Mouse (Mus musculus) kidney, postnatal 14 days (tissue): ENCODE data around the gene Krt87.

Source experiments
- DNase-seq: peaks from one replicate; pipeline ENCODE4 v3.0.0; 2022; ENCODE audit warnings: mixed read lengths

The Krt87 gene

DNA sequence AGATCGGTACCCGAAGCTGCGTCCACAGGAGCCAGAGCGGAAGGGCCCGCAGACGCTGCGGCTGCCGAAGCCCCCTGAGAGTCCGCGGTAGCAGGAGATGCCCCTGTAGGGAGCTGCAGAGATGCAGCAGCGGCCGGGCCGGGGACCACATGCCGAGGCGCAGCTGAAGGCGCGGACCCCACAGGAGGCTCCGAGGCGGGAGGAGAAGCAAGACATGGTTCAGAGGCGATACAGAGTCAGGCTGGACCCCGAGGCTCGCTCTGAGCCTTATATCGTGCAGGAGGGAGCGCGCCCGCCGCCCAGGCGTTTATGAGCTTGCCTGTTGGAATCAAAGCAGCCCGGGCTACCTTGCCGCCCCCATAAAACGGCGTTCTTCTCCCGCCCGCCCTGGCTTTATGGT, at the start of gene Krt87:
Krt87 (minus strand) TSS at position 250 of the 400 bp plus-strand sequence.
- DNase-seq, result no peak

DNA sequence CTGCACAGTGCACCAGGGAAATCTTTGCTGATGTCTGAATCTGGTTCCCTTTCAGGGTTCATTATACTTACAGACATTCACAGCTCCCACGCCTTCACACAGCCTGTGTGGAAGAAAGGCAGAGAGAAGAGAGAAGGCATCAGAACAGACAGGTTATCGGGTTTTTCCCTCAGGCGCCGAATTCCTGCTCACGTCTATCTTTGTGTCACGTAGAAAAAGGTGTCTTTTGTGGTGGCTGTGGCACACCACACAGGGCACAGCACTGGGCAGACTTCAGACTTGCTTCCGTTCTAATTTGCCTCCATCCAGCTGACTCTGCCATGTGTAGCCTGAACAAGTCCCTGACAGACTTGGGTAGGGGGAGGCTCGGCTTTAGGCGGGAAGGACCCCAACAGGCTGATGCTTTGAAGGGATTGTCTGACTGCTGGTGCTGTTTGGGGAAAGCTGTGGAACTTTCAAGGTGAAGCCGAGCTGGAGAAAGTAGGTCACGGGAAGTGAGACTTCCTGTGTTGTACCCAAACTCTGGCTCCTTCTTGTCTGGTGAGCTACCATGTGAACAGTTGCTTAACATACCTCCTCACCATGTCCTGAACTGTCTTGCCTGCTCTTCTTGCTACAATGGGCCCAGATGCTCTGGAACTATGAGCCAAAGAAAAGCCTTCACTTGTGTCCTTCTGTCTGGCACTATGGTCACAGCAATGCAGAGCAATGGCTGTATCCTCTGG, 47.5 kb upstream of the Krt87 start:
- no peak for DNase-seq

GRCm38 (mm10) chr15:101484939-101485338, 46.3 kb upstream of the Krt87 start:
- no peak for DNase-seq

- no peak for DNase-seq
Measured at GRCm38 (mm10) chr15:101483646-101484045, 45.0 kb upstream of the Krt87 start.

GRCm38 (mm10) chr15:101482056-101482455, 43.5 kb upstream of the Krt87 start:
- DNase-seq, result no peak

GRCm38 (mm10) chr15:101479666-101480060, 41.1 kb upstream of the Krt87 start:
- DNase-seq, result no peak

GRCm38 (mm10) chr15:101479007-101479665, 40.5 kb upstream of the Krt87 start:
- DNase-seq, result peak; percentile 43

DNA sequence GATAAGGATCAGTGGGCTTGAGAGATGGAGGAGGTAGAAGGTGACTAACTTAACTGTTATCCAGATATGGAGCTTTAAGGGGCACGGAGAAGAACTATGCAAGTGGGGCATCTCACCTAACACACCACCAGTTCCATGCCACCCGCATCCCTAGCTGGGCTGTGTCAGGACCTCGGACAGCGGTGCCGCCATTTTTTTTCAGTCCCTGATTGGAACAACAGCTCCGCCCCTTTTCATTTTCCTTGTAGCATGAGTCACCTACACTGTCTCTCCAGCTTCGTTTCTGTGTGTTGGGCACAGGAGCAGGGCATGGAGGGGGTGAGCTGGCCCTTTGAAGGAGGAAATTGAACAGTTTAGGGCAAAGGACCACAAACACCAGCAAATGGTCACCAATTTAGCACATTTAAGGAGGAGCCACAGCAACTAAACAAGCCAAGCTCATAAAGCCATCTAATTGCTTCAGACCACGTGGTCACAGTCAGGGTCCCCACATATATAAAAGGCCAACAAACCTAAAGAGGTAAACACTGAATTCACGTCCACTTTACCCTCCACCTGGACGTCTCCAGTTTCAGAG, 34.4 kb upstream of the Krt87 start, which contains the start of gene Krt86:
Krt86 (plus strand) TSS at position 527 of the 577 bp plus-strand sequence.
- peak; percentile 24 for DNase-seq

DNA sequence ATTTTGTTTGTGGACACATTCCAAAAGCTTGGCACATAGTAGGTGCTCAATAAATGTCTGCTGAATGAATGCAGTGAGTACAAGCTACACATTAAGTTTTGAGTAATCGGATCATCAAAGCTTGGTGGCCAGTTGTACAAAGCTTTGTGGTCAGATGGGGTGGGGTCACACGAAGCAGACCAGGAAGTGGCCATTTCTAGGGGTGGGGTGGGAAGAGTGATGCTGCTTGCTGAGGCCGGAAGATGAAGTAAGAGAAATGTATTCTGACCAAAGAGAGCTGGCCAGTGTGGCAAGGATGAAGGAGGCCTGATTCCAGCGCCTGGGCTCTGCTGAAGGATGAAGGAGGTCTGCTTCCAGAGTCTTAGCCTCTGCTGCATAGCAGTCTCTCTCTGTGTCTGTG, 30.5 kb upstream of the Krt87 start:
- no peak for DNase-seq

DNA sequence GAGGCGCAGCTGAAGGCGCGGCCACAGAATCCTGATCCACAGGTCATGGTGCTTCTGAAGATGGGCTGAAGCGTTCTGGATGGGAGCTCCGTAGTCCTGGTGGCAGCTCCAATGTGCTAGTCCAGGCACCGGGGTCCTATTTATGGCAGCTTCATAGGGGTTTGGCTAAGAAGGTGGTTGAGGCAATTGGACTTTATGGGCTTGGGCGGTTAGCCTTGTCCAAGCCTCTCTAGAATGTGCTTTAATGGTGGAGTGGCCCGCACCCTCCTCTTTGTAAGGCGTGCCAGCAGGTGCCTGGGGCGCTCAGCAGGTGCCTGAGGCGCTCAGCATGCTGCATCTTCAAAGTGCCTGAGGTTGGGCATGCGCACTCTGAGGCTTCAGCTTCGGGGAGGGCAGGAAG, 25.0 kb upstream of the Krt87 start, which contains the start of gene Krt81:
Krt81 (minus strand) TSS at position 101 of the 400 bp plus-strand sequence.
- DNase-seq, result no peak

- no peak for DNase-seq
Measured at GRCm38 (mm10) chr15:101459283-101459682, 20.7 kb upstream of the Krt87 start.

- DNase-seq, result peak; percentile 51
Measured at GRCm38 (mm10) chr15:101458361-101458930, 19.8 kb upstream of the Krt87 start.

DNA sequence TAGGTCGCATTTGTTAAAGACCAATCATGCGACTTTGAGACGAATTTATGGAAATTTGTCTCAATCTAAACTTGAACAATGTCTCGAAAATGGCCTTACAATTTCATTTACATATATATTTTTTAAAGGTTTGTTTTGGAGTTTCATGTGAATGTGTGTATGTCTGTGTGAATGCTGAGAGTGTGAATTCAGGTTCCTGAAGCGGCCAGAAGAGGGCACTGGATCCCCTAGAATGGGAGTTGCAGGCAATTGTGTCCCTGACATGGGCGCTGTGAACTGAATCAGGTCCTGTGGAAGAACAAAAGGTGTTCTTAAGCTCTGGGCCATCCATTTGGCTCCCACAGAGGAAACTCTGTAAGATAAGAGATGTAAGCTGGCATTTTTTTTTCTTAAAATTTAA, 17.3 kb upstream of the Krt87 start:
- no peak for DNase-seq

GRCm38 (mm10) chr15:101455292-101455691, 16.7 kb upstream of the Krt87 start:
- peak; percentile 45 for DNase-seq

DNA sequence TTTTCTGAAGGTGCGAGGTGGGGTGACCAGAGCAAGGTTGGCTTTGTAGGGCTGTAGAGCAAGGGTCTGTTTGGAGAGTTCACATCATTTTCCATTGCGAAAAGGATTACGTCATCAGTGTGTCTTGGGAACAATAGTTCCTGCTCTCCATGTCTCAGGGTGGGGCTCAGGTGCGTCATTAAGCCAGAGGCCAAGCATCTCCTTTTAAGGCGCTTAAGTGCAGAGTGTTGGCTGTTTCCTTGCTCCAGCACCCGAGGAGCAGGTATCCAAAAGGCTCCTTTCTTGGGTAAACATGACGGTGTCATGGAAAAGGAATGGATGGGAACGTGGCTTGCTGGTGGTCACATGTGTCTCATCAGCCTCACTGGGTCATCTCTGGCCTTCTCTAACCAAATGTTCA, 16.2 kb upstream of the Krt87 start:
- DNase-seq, result no peak

- peak; percentile 77 for DNase-seq
Measured at GRCm38 (mm10) chr15:101453093-101453736, 14.6 kb upstream of the Krt87 start.

GRCm38 (mm10) chr15:101447444-101447843, 8.8 kb upstream of the Krt87 start, which contains the start of gene Krt88:
TSS of gene Krt88 (plus strand) at chr15:101447744.
- no peak for DNase-seq

- no peak for DNase-seq
Measured at GRCm38 (mm10) chr15:101446572-101446971, 8.0 kb upstream of the Krt87 start.

DNA sequence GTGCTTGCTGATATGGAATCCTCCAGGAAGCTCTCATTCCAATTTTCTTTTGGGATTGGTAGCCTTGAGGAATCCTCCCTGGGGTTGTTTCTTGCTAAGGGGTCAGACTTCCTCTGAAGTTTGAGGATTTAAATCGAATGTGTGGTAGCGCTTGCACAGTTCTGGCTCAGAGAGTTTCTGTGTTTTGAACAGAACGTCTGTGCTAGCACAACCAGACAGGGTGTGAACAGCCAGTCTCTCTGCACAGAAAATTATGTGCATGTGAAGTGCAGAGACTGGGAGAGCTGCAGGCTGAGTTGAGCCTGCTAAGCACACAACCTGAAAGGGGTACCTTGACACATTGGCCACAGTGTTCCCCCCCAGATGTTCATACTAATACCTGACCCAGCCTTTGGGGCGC, 2.2 kb upstream of the Krt87 start:
- no peak for DNase-seq

DNA sequence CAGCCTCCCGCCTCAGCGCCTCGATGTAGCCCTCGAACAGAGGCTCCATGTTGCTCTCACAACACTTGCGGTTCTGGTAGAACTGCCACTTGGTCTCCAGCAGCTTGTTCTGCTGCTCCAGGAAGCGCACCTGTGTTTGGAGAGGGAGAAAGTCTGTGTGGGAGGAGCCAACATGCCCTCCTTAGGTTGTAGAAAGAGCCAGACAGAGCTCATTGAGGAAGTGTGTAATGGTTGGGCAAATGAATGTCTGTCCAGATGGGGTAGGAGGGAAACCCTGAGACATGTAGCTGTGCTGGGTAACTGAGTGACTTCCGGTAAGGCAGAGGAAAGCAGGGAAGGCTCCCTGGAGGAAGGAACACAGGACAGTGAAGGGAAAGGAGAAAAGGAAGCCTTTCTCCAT, 2.0 kb downstream of the Krt87 start:
- no peak for DNase-seq

- no peak for DNase-seq
Measured at GRCm38 (mm10) chr15:101424914-101425313, 13.7 kb downstream of the Krt87 start.

GRCm38 (mm10) chr15:101420903-101421302, 17.7 kb downstream of the Krt87 start:
- no peak for DNase-seq

DNA sequence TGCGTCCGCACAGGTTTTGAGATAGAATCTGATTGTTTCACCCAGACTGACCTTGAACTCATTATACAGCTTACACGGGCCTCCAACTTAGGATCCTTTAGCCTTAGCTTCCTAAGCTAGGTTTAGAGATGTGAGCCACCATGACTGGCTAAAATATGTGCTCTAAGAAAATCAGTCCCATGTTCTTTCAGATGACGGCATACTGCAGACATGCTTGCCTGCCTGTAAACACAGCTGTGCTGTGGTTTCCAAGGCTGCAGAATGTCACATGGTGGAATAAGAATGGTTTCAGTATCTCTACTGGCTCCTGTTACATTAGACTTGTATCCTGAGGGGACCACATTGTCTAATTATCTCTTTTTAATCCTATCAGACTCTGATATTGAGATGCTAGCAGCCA, 19.7 kb downstream of the Krt87 start:
- no peak for DNase-seq
